Mouse (Mus musculus): ENCODE measurements around the gene Sspn. TPM values are rescaled to one million over a fixed set of nuclear protein-coding genes. Genes with fewer than 3 reads are reported as not detected.

The Sspn gene
- 0.85 and 0.93 TPM in 2 replicates for polyA plus RNA-seq (2015; fragmentation: Nextera tagmentation; extraction: Ambion mirVana)

GRCm38 (mm10) chr6:145931341-145931740 is at the start of gene Sspn:
TSS of gene Sspn (plus strand) at chr6:145931641.
- H3K9me3 ChIP-seq (replicated peaks) = no peaks in the 10 kb centered on the region
- H3K27ac ChIP-seq (replicated peaks) = no peak within 1 kb of the TSS
- H3K4me3 ChIP-seq (replicated peaks) = no peak within 1 kb of the TSS
- no peaks in the 10 kb centered on the region for H3K4me1 ChIP-seq (replicated peaks)
- no peak within 1 kb of the TSS for H3K9ac ChIP-seq
- no peaks in the 10 kb centered on the region for H3K27me3 ChIP-seq
- H3K36me3 ChIP-seq (replicated peaks) = no peaks in the 10 kb centered on the region
- no peak within 1 kb of the TSS for H3K4me2 ChIP-seq
- no peak for ATAC-seq (ENCODE audit: insufficient read depth)
- 47% methylated on average over 3 of the region's 3 CpGs for WGBS (ENCODE audit: insufficient replicate concordance)

DNA sequence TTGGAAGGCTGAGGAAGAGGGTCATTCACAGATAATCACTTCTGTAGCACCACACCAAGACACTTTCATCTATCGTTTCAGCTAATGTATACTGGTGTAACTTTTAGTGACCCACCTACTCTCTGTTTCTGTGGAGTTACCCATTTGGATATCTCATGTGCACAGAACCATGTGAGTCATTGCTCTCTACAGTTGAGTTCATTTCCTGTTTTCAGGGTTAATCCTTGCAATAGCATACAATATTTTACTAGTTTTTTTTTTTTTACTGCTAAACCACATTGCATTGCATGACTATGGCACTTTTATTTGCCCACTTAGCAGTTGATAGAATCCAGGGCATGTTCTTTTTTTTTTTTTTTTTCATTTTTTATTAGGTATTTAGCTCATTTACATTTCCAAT is 48.4 kb upstream of the Sspn start:
- H3K27me3 ChIP-seq = no peaks in the 10 kb centered on the region
- no peaks in the 10 kb centered on the region for H3K4me1 ChIP-seq (replicated peaks)
- H3K4me2 ChIP-seq = no peak overlapping the region
- no peaks in the 10 kb centered on the region for H3K36me3 ChIP-seq (replicated peaks)
- H3K4me3 ChIP-seq (replicated peaks) = no peak overlapping the region
- no peaks in the 10 kb centered on the region for H3K9me3 ChIP-seq (replicated peaks)
- no peak overlapping the region for H3K9ac ChIP-seq
- H3K27ac ChIP-seq (replicated peaks) = no peak overlapping the region
- WGBS (ENCODE audit: insufficient replicate concordance) = 26% methylated on average over 1 of the region's 1 CpGs
- no peak for ATAC-seq (ENCODE audit: insufficient read depth)

DNA sequence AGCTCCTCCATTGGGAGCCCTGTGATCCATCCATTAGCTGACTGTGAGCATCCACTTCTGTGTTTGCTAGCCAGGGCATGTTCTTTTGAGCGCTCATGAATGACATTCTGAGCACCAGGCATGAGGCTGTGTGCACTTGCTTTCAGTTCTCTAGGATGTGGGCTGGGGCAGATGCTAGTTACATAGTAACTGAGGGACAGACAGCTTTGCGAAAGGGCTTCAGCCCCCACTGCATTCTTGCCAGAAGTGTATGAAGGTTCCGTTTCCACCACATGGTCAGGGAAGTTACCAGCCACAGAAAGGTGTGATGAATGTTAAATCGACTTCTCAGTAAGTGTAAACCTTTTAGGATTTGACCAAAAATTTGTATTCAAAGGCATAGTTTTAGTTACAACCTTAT is 47.8 kb upstream of the Sspn start:
- WGBS (ENCODE audit: insufficient replicate concordance) = 58% methylated on average over 4 of the region's 4 CpGs
- Histone ChIP-seq H3K9me3 (replicated peaks) (no peaks in the 10 kb centered on the region), H3K4me1 (replicated peaks) (no peaks in the 10 kb centered on the region), H3K9ac (no peak overlapping the region), H3K27ac (replicated peaks) (no peak overlapping the region), H3K4me3 (replicated peaks) (no peak overlapping the region), H3K4me2 (no peak overlapping the region), H3K36me3 (replicated peaks) (no peaks in the 10 kb centered on the region), H3K27me3 (no peaks in the 10 kb centered on the region)
- ATAC-seq (ENCODE audit: insufficient read depth) = no peak

DNA sequence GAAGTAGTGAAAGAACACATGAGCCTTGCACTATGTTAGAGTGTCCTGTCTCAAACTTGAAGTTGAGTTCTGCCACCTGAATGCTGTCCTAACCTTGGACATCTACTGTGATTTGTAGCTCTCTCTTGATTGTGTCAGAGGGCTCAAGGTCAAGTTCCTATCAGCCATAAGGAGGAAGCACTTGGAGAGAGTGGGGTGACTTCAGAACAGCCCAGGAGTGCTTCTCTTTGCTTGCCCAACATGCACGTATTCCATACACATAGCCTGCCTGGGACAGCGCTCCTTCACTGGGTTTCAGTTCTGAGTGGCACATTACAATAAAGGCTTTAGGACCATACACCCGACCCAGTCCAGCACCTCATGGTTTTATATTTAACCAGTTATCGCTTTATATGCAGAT is 46.4 kb upstream of the Sspn start:
- H3K36me3 ChIP-seq (replicated peaks) = no peaks in the 10 kb centered on the region
- H3K4me3 ChIP-seq (replicated peaks) = no peak overlapping the region
- no peaks in the 10 kb centered on the region for H3K4me1 ChIP-seq (replicated peaks)
- no peaks in the 10 kb centered on the region for H3K27me3 ChIP-seq
- H3K27ac ChIP-seq (replicated peaks) = no peak overlapping the region
- no peaks in the 10 kb centered on the region for H3K9me3 ChIP-seq (replicated peaks)
- WGBS (ENCODE audit: insufficient replicate concordance) = 62% methylated on average over 4 of the region's 4 CpGs
- no peak for ATAC-seq (ENCODE audit: insufficient read depth)
- H3K9ac ChIP-seq = no peak overlapping the region
- H3K4me2 ChIP-seq = no peak overlapping the region

- no peaks in the 10 kb centered on the region for H3K4me1 ChIP-seq (replicated peaks)
- no peaks in the 10 kb centered on the region for H3K27me3 ChIP-seq
- H3K4me2 ChIP-seq = no peak overlapping the region
- ATAC-seq (ENCODE audit: insufficient read depth) = no peak
- no peak overlapping the region for H3K9ac ChIP-seq
- H3K36me3 ChIP-seq (replicated peaks) = no peaks in the 10 kb centered on the region
- WGBS (ENCODE audit: insufficient replicate concordance) = 60% methylated on average over 8 of the region's 8 CpGs
- no peaks in the 10 kb centered on the region for H3K9me3 ChIP-seq (replicated peaks)
- H3K27ac ChIP-seq (replicated peaks) = no peak overlapping the region
- H3K4me3 ChIP-seq (replicated peaks) = no peak overlapping the region
These were observed 45.2 kb upstream of the Sspn start for GRCm38 (mm10) chr6:145886277-145886676.

DNA sequence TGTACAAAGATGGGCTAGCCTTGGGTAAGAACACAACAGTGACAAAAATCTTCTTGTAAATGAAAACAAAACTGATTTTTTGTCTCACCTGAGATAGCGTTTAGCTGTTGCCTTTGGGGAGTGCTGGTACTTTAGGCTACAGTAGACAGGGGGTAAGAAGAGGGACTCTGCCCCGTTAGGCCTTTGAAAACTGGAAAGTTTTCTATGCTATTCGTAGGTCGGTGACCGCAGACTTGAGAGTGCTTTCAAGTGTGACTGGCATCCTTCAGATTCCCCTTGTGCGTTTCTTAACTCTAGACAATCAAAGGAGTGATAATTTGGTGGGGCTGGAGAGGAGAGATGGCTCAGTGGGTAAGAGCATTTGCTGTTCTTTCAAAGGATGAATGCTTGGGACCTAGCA is 43.7 kb upstream of the Sspn start:
- H3K4me1 ChIP-seq (replicated peaks) = no peaks in the 10 kb centered on the region
- H3K36me3 ChIP-seq (replicated peaks) = no peaks in the 10 kb centered on the region
- 69% methylated on average over 6 of the region's 6 CpGs for WGBS (ENCODE audit: insufficient replicate concordance)

DNA sequence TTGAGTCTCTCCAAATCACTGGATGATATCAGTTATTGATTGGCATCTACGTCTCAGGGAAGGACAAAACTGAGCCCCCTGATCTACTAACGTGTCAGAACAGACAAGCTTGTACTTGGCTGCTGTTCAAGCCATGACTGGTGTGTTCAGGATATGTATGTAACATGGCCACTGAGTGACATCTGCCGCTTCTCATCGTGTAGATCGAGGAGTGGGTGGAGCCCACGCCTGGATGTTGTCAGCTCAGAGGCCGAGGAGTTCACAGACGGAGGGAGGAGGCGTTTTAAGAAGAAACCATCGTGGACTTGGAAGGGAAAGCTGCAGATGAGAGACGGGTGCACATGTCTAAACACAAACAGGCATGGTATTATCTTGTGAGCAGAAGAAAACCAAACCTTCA is 39.5 kb upstream of the Sspn start:
- 65% methylated on average over 11 of the region's 11 CpGs for WGBS (ENCODE audit: insufficient replicate concordance)

More for the DNA sequence above, 43.7 kb upstream of the Sspn start:
- Histone ChIP-seq H3K27me3 (no peaks in the 10 kb centered on the region), H3K9me3 (replicated peaks) (no peaks in the 10 kb centered on the region), H3K4me3 (replicated peaks) (no peak overlapping the region), H3K9ac (no peak overlapping the region), H3K27ac (replicated peaks) (no peak overlapping the region), H3K4me2 (no peak overlapping the region)
- ATAC-seq (ENCODE audit: insufficient read depth) = no peak

DNA sequence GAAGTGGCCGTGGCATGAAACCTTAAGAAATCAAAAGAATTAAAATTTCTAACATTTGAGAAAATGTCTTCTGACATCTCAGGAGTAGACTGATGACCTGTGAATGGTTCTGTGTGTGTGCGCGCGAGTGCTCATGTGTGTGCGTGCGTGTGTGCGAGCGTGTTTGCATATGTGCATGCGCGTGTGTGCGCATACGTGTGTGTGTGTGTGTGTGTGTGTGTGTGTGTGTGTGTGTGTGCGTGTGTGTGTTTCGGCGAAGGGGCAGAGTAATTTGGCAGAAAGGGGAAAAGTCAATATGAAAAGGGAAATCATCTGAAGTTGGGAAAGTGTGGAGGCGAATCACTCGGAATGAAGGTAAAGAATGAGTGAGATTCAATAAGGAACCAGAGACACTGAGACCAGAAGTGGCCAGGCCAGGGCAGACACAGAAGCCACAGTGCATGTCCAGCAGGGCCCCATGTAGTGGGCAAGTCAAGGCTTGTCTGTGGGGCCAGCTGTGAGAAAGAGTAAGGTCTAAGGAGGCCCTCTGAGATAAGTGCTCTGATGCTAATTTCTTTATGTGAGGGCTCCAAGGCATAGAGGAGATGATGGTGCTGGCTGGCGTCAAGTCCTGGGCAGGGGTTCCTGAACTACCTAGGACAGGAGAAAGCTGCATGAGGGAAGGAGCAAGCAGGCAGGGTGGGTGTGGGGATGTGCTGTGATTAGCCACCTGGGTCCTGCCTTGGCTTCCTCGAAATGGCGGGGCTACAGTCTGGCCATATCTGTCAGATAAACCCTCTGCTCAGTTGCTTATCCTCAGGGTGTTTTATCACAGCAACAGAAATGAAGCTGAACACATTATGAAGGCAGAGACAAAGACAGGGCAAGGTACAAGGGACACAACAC is 38.8 kb upstream of the Sspn start:
- H3K4me2 ChIP-seq = no peak overlapping the region
- no peaks in the 10 kb centered on the region for H3K4me1 ChIP-seq (replicated peaks)
- no peak overlapping the region for H3K9ac ChIP-seq
- H3K9me3 ChIP-seq (replicated peaks) = no peaks in the 10 kb centered on the region
- no peak overlapping the region for H3K27ac ChIP-seq (replicated peaks)
- 75% methylated on average over 20 of the region's 20 CpGs for WGBS (ENCODE audit: insufficient replicate concordance)
- H3K27me3 ChIP-seq = no peaks in the 10 kb centered on the region
- ATAC-seq (ENCODE audit: insufficient read depth) = no peak
- no peaks in the 10 kb centered on the region for H3K36me3 ChIP-seq (replicated peaks)
- H3K4me3 ChIP-seq (replicated peaks) = no peak overlapping the region

More for the DNA sequence above, 39.5 kb upstream of the Sspn start:
- no peaks in the 10 kb centered on the region for H3K9me3 ChIP-seq (replicated peaks)
- no peak overlapping the region for H3K4me2 ChIP-seq
- H3K27me3 ChIP-seq = no peaks in the 10 kb centered on the region
- no peak overlapping the region for H3K9ac ChIP-seq
- ATAC-seq (ENCODE audit: insufficient read depth) = no peak
- H3K4me3 ChIP-seq (replicated peaks) = no peak overlapping the region
- H3K27ac ChIP-seq (replicated peaks) = no peak overlapping the region
- no peaks in the 10 kb centered on the region for H3K4me1 ChIP-seq (replicated peaks)
- H3K36me3 ChIP-seq (replicated peaks) = no peaks in the 10 kb centered on the region

- Histone ChIP-seq H3K4me3 (replicated peaks) (no peak overlapping the region), H3K36me3 (replicated peaks) (no peaks in the 10 kb centered on the region), H3K9me3 (replicated peaks) (no peaks in the 10 kb centered on the region), H3K27me3 (no peaks in the 10 kb centered on the region), H3K4me1 (replicated peaks) (no peaks in the 10 kb centered on the region), H3K4me2 (no peak overlapping the region), H3K27ac (replicated peaks) (no peak overlapping the region), H3K9ac (no peak overlapping the region)
- 50% methylated on average over 13 of the region's 13 CpGs for WGBS (ENCODE audit: insufficient replicate concordance)
- ATAC-seq (ENCODE audit: insufficient read depth) = no peak
These were observed 37.9 kb upstream of the Sspn start for GRCm38 (mm10) chr6:145893366-145894021.

GRCm38 (mm10) chr6:145894669-145895342 is 36.6 kb upstream of the Sspn start:
- no peaks in the 10 kb centered on the region for H3K4me1 ChIP-seq (replicated peaks)
- no peak overlapping the region for H3K4me3 ChIP-seq (replicated peaks)
- no peaks in the 10 kb centered on the region for H3K36me3 ChIP-seq (replicated peaks)
- ATAC-seq (ENCODE audit: insufficient read depth) = no peak
- no peak overlapping the region for H3K9ac ChIP-seq
- 36% methylated on average over 8 of the region's 8 CpGs for WGBS (ENCODE audit: insufficient replicate concordance)
- no peak overlapping the region for H3K27ac ChIP-seq (replicated peaks)
- H3K9me3 ChIP-seq (replicated peaks) = no peaks in the 10 kb centered on the region
- H3K27me3 ChIP-seq = no peaks in the 10 kb centered on the region
- no peak overlapping the region for H3K4me2 ChIP-seq

DNA sequence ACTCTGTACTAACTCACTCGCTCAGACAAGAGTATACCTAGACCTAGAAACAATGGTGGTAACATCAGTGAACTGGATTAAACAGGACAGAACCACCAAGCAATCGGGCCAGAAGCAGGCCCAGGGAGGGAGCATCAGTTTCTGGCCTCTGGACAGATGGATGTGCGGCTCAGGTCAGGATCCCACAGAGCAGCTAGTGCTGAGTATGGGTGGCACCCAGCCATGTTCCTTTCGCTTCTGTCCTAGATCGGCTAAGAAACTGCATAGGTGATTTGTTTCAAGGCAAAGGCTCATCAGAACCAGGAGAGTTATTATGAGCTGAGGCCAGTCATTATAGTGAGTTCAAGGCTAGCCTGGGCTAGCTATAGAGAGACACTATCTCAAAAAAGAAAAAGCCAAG is 27.3 kb upstream of the Sspn start:
- no peak overlapping the region for H3K4me3 ChIP-seq (replicated peaks)
- no peaks in the 10 kb centered on the region for H3K27me3 ChIP-seq
- H3K4me2 ChIP-seq = no peak overlapping the region
- no peaks in the 10 kb centered on the region for H3K9me3 ChIP-seq (replicated peaks)
- 67% methylated on average over 5 of the region's 5 CpGs for WGBS (ENCODE audit: insufficient replicate concordance)
- ATAC-seq (ENCODE audit: insufficient read depth) = no peak
- no peak overlapping the region for H3K9ac ChIP-seq
- H3K4me1 ChIP-seq (replicated peaks) = no peaks in the 10 kb centered on the region
- H3K36me3 ChIP-seq (replicated peaks) = no peaks in the 10 kb centered on the region
- H3K27ac ChIP-seq (replicated peaks) = no peak overlapping the region
